ENCODE assay signal across 10 mouse cellular contexts in the genomic region with DNA sequence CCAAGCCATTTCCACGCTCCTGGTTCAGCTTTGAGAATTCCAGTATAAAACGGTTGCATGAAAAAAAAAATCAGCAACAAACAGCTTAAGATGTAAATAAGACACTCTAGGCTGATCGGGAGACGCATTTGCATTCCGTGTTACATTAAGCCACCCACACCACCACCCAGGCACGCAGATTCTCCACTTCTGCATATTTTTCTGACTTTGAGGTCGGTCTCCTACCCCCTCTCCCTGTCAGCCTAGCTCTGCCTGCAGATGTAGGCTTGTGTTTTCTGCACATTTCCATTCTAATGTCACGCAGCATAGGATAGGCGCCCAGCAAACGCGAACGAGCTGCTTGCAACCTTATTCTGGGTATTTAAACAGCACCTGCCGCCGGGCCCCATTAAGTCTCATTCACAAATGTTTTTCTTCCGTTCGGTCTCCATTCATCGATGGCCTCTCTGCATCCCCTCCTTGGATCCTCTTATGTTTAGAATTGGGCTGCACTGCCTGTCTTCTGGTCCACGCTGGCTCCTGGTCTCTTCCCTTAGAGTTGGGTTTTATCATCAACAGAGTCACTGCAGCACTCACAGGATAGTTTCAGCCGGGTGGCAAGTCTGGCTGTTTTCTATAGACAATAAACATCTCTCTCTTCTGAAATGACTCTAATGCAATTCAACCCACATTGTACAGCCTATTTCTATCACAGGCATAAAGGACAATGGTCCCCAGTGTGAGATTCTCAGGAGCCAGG. TPM values are rescaled to one million over a fixed set of nuclear protein-coding genes. Genes with fewer than 3 reads are reported as not detected.
DNase-seq lines count a peak whose midpoint lies in the region; ATAC-seq and TF ChIP-seq lines count a peak whose summit lies in the region.
"Had no signal": no experiment of that assay in that cellular context is flagged by ENCODE, and none has a peak within 500 bp of the region (broad histone marks: within the 10 kb centered on the region; RNA-seq: fewer than 3 reads in every experiment).

No protein-coding gene starts in this region.

- no peak for TF ChIP-seq CTCF in thymus, adult 2 months (IDR thresholded peaks at IDR 0.05; ENCODE audit: borderline replicate concordance, control insufficient read depth, extremely low read depth, insufficient read depth, low read length, poor library complexity)

- ATAC-seq in forebrain, embryonic 13.5 days = peak; percentile 37
- no peak for ATAC-seq in neural tube, embryonic 12.5 days (ENCODE audit: low FRiP score, low read depth)
- ATAC-seq in liver, embryonic 12.5 days = no peak

- WGBS in forebrain, embryonic 13.5 days = 2% methylated on average over 19 of the region's 19 CpGs
- 9% methylated on average over 19 of the region's 19 CpGs for WGBS in neural tube, embryonic 12.5 days
- WGBS in thymus, adult 2 months = 30% methylated on average over 19 of the region's 19 CpGs
- WGBS in liver, embryonic 12.5 days (ENCODE audit: insufficient replicate concordance) = 26% methylated on average over 19 of the region's 19 CpGs

- H3K9me3 ChIP-seq in forebrain, embryonic 13.5 days (replicated peaks) = no peaks in the 10 kb centered on the region
- H3K9me3 ChIP-seq in neural tube, embryonic 12.5 days = no peaks in the 10 kb centered on the region
- H3K9me3 ChIP-seq in liver, embryonic 12.5 days (replicated peaks) = no peaks in the 10 kb centered on the region
- H3K9me3 ChIP-seq: heart, embryonic 15.5 days had no signal

- H3K27ac ChIP-seq in forebrain, embryonic 13.5 days = peak overlapping the region; percentile 96
- no peak overlapping the region; the same call in 1 of the 2 replicates for H3K27ac ChIP-seq in neural tube, embryonic 12.5 days
- H3K27ac ChIP-seq in thymus, adult 2 months (ENCODE audit: control insufficient read depth, insufficient read depth, low read length) = no peak overlapping the region
- H3K27ac ChIP-seq in liver, embryonic 12.5 days = no peak overlapping the region
- H3K27ac ChIP-seq: heart, embryonic 15.5 days had no signal

- H3K4me2 ChIP-seq in forebrain, embryonic 13.5 days = peak overlapping the region; percentile 76
- H3K4me2 ChIP-seq in neural tube, embryonic 12.5 days (replicated peaks) = peak overlapping the region; percentile 31
- no peak overlapping the region for H3K4me2 ChIP-seq in liver, embryonic 12.5 days

- no peaks in the 10 kb centered on the region for H3K27me3 ChIP-seq in forebrain, embryonic 13.5 days
- H3K27me3 ChIP-seq in neural tube, embryonic 12.5 days (replicated peaks) = no peaks in the 10 kb centered on the region
- peaks cover 6% of the 10 kb centered on the region; the same call in 1 of the 2 replicates for H3K27me3 ChIP-seq in thymus, adult 2 months (ENCODE audit: control insufficient read depth, insufficient read depth, low read length)
- H3K27me3 ChIP-seq in liver, embryonic 12.5 days (replicated peaks) = peaks cover 74% of the 10 kb centered on the region

- 0 out of 2 replicates have a peak overlapping the region, but pooled peaks have one; percentile 6 for H3K4me3 ChIP-seq in forebrain, embryonic 13.5 days
- H3K4me3 ChIP-seq in neural tube, embryonic 12.5 days = no peak overlapping the region
- H3K4me3 ChIP-seq in thymus, adult 2 months (ENCODE audit: control insufficient read depth, insufficient read depth, low read length) = no peak overlapping the region
- H3K4me3 ChIP-seq in liver, embryonic 12.5 days = no peak overlapping the region

- no peaks in the 10 kb centered on the region for H3K36me3 ChIP-seq in forebrain, embryonic 13.5 days (ENCODE audit: poor library complexity, severe bottlenecking)
- no peaks in the 10 kb centered on the region for H3K36me3 ChIP-seq in neural tube, embryonic 12.5 days
- H3K36me3 ChIP-seq in thymus, adult 2 months (ENCODE audit: control insufficient read depth, insufficient read depth, low read length) = no peaks in the 10 kb centered on the region
- no peaks in the 10 kb centered on the region for H3K36me3 ChIP-seq in liver, embryonic 12.5 days
- H3K36me3 ChIP-seq: heart, embryonic 15.5 days had no signal

- peak overlapping the region; percentile 55 for H3K9ac ChIP-seq in forebrain, embryonic 13.5 days
- no peak overlapping the region; the same call in 1 of the 2 replicates for H3K9ac ChIP-seq in neural tube, embryonic 12.5 days
- no peak overlapping the region for H3K9ac ChIP-seq in liver, embryonic 12.5 days
- H3K9ac ChIP-seq: heart, embryonic 15.5 days had no signal

- peaks cover 66% of the 10 kb centered on the region for H3K4me1 ChIP-seq in forebrain, embryonic 13.5 days
- peaks cover 29% of the 10 kb centered on the region for H3K4me1 ChIP-seq in neural tube, embryonic 12.5 days
- H3K4me1 ChIP-seq in thymus, adult 2 months (replicated peaks; ENCODE audit: control insufficient read depth, insufficient read depth, low read length) = peaks cover 4% of the 10 kb centered on the region; the same call in 1 of the 2 replicates
- peaks cover 22% of the 10 kb centered on the region for H3K4me1 ChIP-seq in liver, embryonic 12.5 days

- DNase-seq in brain, embryonic 18.5 days (ENCODE audit: low read depth, low spot score) = peak; percentile 30
- DNase-seq in layer of hippocampus, adult 8-10 months (ENCODE audit: low spot score in 2 of 2) = peak; percentile 54 to 58
- no peak for DNase-seq in thymus, adult 2 months
- no peak for DNase-seq in urinary bladder, adult 2 months (ENCODE audit: low spot score)
- DNase-seq: cerebellum, adult 11-12 months; thymus, postnatal 25 days had no signal

- TF ChIP-seq POLR2A in thymus, adult 2 months (IDR thresholded peaks at IDR 0.05; ENCODE audit: control insufficient read depth, extremely low read depth, insufficient read depth, low read length, poor library complexity) = no peak

RNA-seq across cellular contexts. Expression of gene Vrk1, which starts 49.3 kb away (rescaled TPM):
- 98.6 and 101 TPM in 2 replicates for polyA plus RNA-seq in forebrain, embryonic 13.5 days (2015; fragmentation: Nextera tagmentation; extraction: Ambion mirVana)
- total RNA-seq in layer of hippocampus, adult 8-10 months (2022) = 10 to 100 TPM; 15.5 to 21.1 (median 17.4) TPM
- 59.7 and 61.5 TPM in 2 replicates for polyA plus RNA-seq in neural tube, embryonic 12.5 days (2016; fragmentation: Nextera tagmentation; extraction: Ambion mirVana)
- polyA plus RNA-seq in thymus, adult 2 months (2012; rRNA removed) = 15.8 and 16.1 TPM in 2 replicates
- polyA plus RNA-seq in liver, embryonic 12.5 days (2016; fragmentation: Nextera tagmentation; extraction: Ambion mirVana) = 136 and 141 TPM in 2 replicates
- 14.1 and 14.4 TPM in 2 replicates for polyA plus RNA-seq in urinary bladder, adult 2 months (2012; rRNA removed)

Comparison
In these comparisons a context has a peak if more than half of its experiments do, and no peak if none do; other contexts are left out.
1. DNase-seq: peak in brain, embryonic 18.5 days (single experiment) and layer of hippocampus, adult 8-10 months (2 of 2); none in thymus, adult 2 months (single experiment) and urinary bladder, adult 2 months (single experiment).